Mouse (Mus musculus): ENCODE measurements at regions not wholly inside any gene's neighbourhood (a gene's known extent, or its start where the extent isn't known, plus 50 kb on each side); places are given as distances from the start of the nearest gene placed in this dataset.

DNA sequence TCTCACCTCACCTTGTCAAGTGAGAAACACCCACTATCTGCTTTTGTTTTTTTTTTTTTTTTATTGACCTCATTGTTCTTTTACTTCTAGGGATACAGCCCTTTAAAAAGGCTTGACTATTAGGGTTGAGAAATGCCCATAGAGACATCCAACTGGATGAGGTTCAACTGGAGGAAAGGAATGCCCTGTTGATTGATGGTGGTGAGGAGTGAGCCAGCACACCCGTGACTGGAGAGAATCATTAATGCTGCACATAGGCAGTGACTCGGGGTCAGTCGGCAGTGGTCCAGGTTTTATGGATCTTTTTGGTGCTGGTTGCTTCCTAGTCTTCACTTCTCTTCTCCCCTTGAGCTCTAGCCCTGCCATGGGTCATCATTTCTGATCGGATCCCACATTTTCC, 82.9 kb upstream of the Cryz start:
- no peak overlapping the region for H3K9ac ChIP-seq (ENCODE audit: low read depth, low read length)
- H3K27me3 ChIP-seq (replicated peaks; ENCODE audit: control insufficient read depth, insufficient read depth, low read length), result no peaks in the 10 kb centered on the region
- 78% methylated on average over 4 of the region's 4 CpGs for WGBS
- H3K36me3 ChIP-seq (ENCODE audit: control insufficient read depth, insufficient read depth), result no peaks in the 10 kb centered on the region
- H3K4me3 ChIP-seq (ENCODE audit: low read depth, low read length), result no peak overlapping the region
- ATAC-seq, result no peak
- H3K27ac ChIP-seq (ENCODE audit: low read depth, low read length), result no peak overlapping the region
- no peaks in the 10 kb centered on the region for H3K9me3 ChIP-seq (ENCODE audit: control insufficient read depth)
- H3K4me2 ChIP-seq (replicated peaks; ENCODE audit: low read depth), result no peak overlapping the region
- TF ChIP-seq CTCF (IDR thresholded peaks at IDR 0.05; ENCODE audit: low read depth), result no peak
- no peaks in the 10 kb centered on the region for H3K4me1 ChIP-seq (replicated peaks; ENCODE audit: control insufficient read depth, insufficient read depth, low read length)

DNA sequence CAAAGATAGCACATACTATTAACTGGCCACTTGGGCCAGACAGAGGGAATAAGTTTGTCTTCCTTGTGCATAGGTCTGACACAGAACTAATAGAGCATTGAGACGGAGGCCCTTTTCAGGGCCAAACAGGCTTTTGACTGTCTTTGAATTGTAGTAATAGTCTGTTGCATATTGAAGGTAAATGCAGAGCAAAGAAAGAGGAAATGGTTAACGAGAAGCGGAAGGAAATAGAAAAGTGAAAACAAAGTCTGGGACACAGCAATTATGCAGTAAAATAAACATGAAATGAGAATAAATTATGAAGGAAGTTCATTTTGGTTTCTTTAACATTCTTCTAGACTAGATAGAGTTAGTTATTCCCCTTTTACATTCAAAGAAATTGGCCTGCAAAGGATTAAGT, 86.4 kb upstream of the Cryz start:
- no peak overlapping the region for H3K9ac ChIP-seq (ENCODE audit: low read depth, low read length)
- H3K27me3 ChIP-seq (replicated peaks; ENCODE audit: control insufficient read depth, insufficient read depth, low read length), result no peaks in the 10 kb centered on the region
- no peak for ATAC-seq
- 66% methylated on average over 3 of the region's 3 CpGs for WGBS
- no peak overlapping the region for H3K4me2 ChIP-seq (replicated peaks; ENCODE audit: low read depth)
- no peak overlapping the region for H3K4me3 ChIP-seq (ENCODE audit: low read depth, low read length)
- TF ChIP-seq CTCF (IDR thresholded peaks at IDR 0.05; ENCODE audit: low read depth), result no peak
- no peaks in the 10 kb centered on the region for H3K4me1 ChIP-seq (replicated peaks; ENCODE audit: control insufficient read depth, insufficient read depth, low read length)
- H3K36me3 ChIP-seq (ENCODE audit: control insufficient read depth, insufficient read depth), result no peaks in the 10 kb centered on the region
- no peaks in the 10 kb centered on the region for H3K9me3 ChIP-seq (ENCODE audit: control insufficient read depth)
- no peak overlapping the region for H3K27ac ChIP-seq (ENCODE audit: low read depth, low read length)

DNA sequence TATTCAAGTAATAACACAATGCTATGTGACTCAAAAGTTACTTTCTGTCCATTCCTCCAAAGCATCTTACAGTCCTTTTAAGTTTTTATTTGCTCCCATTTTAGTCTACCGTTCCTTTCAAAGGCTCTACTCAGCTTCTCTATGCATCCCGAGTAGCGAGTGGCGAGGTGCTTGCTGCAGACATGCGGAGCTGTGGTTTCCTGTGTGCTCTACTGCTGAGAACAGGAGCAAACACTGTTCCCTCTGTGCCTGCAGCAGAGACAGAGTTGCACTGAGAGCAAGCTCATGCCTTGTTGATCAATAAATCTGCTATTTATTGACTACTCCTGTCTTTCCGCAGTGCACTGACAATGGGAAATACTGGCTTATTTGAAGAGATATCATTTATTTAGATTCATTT, 87.1 kb upstream of the Cryz start:
- H3K36me3 ChIP-seq (ENCODE audit: control insufficient read depth, insufficient read depth), result no peaks in the 10 kb centered on the region
- H3K9ac ChIP-seq (ENCODE audit: low read depth, low read length), result no peak overlapping the region
- no peak overlapping the region for H3K4me3 ChIP-seq (ENCODE audit: low read depth, low read length)
- TF ChIP-seq CTCF (IDR thresholded peaks at IDR 0.05; ENCODE audit: low read depth), result no peak
- H3K9me3 ChIP-seq (ENCODE audit: control insufficient read depth), result no peaks in the 10 kb centered on the region
- H3K27ac ChIP-seq (ENCODE audit: low read depth, low read length), result no peak overlapping the region
- no peaks in the 10 kb centered on the region for H3K4me1 ChIP-seq (replicated peaks; ENCODE audit: control insufficient read depth, insufficient read depth, low read length)
- ATAC-seq, result no peak
- no peaks in the 10 kb centered on the region for H3K27me3 ChIP-seq (replicated peaks; ENCODE audit: control insufficient read depth, insufficient read depth, low read length)
- WGBS, result 61% methylated on average over 6 of the region's 6 CpGs
- no peak overlapping the region for H3K4me2 ChIP-seq (replicated peaks; ENCODE audit: low read depth)

DNA sequence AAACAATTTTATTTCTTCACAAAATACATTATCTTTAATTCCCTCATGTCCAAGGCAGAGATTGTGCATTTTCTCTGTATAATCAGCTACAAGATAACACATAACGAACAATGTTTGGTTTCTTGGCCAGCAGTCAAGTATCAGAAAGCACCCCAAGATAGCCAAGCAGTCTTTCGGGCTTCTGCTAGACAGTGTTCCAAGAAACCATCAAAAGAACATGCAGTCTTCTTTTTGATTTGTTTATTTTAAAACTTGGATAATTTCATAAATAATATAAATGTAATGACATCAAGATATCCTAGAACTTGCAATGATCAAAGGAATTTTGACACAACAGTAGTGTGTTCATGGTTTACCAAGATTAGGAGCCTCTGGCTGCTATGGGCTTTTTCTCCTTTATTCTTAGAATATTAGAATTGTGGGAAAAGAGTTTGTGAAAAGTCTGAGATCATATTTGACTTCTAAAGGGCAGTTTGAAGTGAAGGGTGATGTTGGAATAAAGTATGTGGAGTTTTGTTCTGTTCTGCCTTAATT, 103.1 kb upstream of the Cryz start:
- no peak for ATAC-seq
- Histone ChIP-seq H3K4me3 (ENCODE audit: low read depth, low read length) (no peak overlapping the region), H3K36me3 (ENCODE audit: control insufficient read depth, insufficient read depth) (no peaks in the 10 kb centered on the region), H3K4me2 (replicated peaks; ENCODE audit: low read depth) (no peak overlapping the region), H3K27me3 (replicated peaks; ENCODE audit: control insufficient read depth, insufficient read depth, low read length) (no peaks in the 10 kb centered on the region), H3K9me3 (ENCODE audit: control insufficient read depth) (no peaks in the 10 kb centered on the region), H3K4me1 (replicated peaks; ENCODE audit: control insufficient read depth, insufficient read depth, low read length) (no peaks in the 10 kb centered on the region), H3K27ac (ENCODE audit: low read depth, low read length) (no peak overlapping the region), H3K9ac (ENCODE audit: low read depth, low read length) (no peak overlapping the region)
- WGBS, result 68% methylated on average over 2 of the region's 2 CpGs
- TF ChIP-seq CTCF (IDR thresholded peaks at IDR 0.05; ENCODE audit: low read depth), result no peak

DNA sequence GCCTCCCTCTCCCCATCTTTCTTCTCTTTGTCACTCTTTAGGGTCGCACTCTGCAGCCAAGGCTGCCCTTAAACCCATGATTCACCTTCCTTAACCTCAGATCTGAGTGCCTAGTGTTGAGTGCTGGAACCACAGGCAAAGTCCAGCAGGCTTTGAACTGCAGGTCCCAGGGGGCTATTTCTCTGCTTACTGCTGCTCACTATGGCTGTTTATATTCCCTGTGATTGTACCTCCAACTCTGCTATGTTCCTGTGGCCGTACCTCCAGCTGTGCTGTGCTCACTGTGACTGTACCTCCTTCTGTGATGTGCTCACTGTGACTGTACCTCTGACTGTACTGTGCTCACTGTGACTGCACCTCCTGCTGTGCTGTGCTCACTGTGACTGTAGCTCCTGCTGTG, 124.1 kb upstream of the Cryz start:
- no peak overlapping the region for H3K4me2 ChIP-seq (replicated peaks; ENCODE audit: low read depth)
- H3K9ac ChIP-seq (ENCODE audit: low read depth, low read length), result no peak overlapping the region
- H3K27me3 ChIP-seq (replicated peaks; ENCODE audit: control insufficient read depth, insufficient read depth, low read length), result no peaks in the 10 kb centered on the region
- WGBS, result 79% methylated on average over 2 of the region's 2 CpGs
- no peak for ATAC-seq
- no peak overlapping the region for H3K4me3 ChIP-seq (ENCODE audit: low read depth, low read length)
- H3K36me3 ChIP-seq (ENCODE audit: control insufficient read depth, insufficient read depth), result no peaks in the 10 kb centered on the region
- H3K9me3 ChIP-seq (ENCODE audit: control insufficient read depth), result no peaks in the 10 kb centered on the region
- TF ChIP-seq CTCF (IDR thresholded peaks at IDR 0.05; ENCODE audit: low read depth), result no peak
- no peak overlapping the region for H3K27ac ChIP-seq (ENCODE audit: low read depth, low read length)
- no peaks in the 10 kb centered on the region for H3K4me1 ChIP-seq (replicated peaks; ENCODE audit: control insufficient read depth, insufficient read depth, low read length)

DNA sequence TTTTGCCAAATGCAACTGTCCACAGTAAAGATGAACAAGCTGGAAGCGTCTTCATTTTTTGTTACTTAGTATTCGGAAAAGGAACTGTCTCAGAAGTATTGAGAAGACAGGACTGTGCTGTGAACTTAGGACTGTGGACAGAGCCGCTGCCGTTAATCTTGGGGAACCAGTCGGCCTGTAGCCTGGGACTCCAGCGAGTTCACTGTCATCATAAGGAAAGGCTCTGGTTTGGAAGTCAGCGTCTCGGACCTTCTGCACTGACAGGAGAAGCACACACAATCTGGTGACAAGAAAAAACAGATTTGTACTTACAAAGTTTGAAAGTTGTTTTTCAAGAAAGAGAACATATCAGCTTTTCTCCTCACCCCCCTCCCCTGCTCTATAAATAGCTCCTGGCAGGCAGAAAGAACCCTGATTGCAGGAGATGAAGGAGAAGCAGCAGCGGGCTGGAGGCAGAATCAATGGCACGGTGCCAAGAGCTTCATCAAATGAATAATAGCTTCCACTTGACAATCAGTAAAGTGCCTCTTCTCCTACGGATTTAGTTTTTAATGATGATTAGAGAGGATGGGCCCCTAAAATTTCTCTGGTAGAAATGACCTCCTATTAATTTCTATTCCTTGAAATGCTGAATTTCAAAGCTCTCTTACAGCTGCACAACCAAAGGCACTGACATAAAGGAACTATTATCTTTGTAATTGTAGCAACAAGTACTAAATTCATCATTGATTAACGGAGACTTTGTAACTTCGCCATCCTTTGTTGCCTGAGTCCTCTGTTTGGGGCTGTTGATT, 128.7 kb upstream of the Cryz start:
- Histone ChIP-seq H3K4me3 (ENCODE audit: low read depth, low read length) (no peak overlapping the region), H3K36me3 (ENCODE audit: control insufficient read depth, insufficient read depth) (no peaks in the 10 kb centered on the region), H3K9me3 (ENCODE audit: control insufficient read depth) (no peaks in the 10 kb centered on the region), H3K27ac (ENCODE audit: low read depth, low read length) (no peak overlapping the region), H3K9ac (ENCODE audit: low read depth, low read length) (no peak overlapping the region), H3K4me2 (replicated peaks; ENCODE audit: low read depth) (no peak overlapping the region), H3K4me1 (replicated peaks; ENCODE audit: control insufficient read depth, insufficient read depth, low read length) (no peaks in the 10 kb centered on the region), H3K27me3 (replicated peaks; ENCODE audit: control insufficient read depth, insufficient read depth, low read length) (no peaks in the 10 kb centered on the region)
- 11% methylated on average over 13 of the region's 13 CpGs for WGBS
- no peak for TF ChIP-seq CTCF (IDR thresholded peaks at IDR 0.05; ENCODE audit: low read depth)
- ATAC-seq, result no peak
